Mouse (Mus musculus) G1E (cell line): ENCODE data around the gene Arnt. TPM values are rescaled to one million over a fixed set of nuclear protein-coding genes. Genes with fewer than 3 reads are reported as not detected.

Source experiments
- ATAC-seq: 2 replicates; pipeline ENCODE4 v1.8.0; 2016; ENCODE audit warnings: mild to moderate bottlenecking; ENCODE audit not compliant: insufficient number of reproducible peaks, poor library complexity, low FRiP score, severe bottlenecking; ENCODE audit errors: extremely low read depth
- DNase-seq: peaks from one replicate; pipeline ENCODE4 v3.0.0; 2012; ENCODE audit warnings: low spot score
- H3K27me3 ChIP-seq: 2 replicates; pipeline ENCODE4 v1.6.1; 2012; ENCODE audit warnings: mild to moderate bottlenecking, low read length, inconsistent platforms; ENCODE audit not compliant: insufficient read depth
- H3K36me3 ChIP-seq: replicated peaks from 2 replicates; pipeline ENCODE3; 2012; ENCODE audit warnings: mild to moderate bottlenecking, inconsistent platforms
- H3K4me1 ChIP-seq: 2 replicates; pipeline ENCODE4 v1.6.1; 2012; ENCODE audit warnings: low read depth, low read length, inconsistent platforms, mixed read lengths; ENCODE audit not compliant: insufficient read depth
- H3K4me3 ChIP-seq: 2 replicates; pipeline ENCODE4 v1.5.1; 2012; ENCODE audit warnings: low read depth, mild to moderate bottlenecking, inconsistent platforms, low read length, moderate library complexity, mixed read lengths
- H3K9me3 ChIP-seq: replicated peaks from 2 replicates; pipeline ENCODE4 v1.6.1; 2012; ENCODE audit warnings: inconsistent platforms
- CTCF ChIP-seq: IDR thresholded peaks from 2 replicates; pipeline ENCODE4 v1.5.1; 2012; ENCODE audit warnings: low read depth, low read length, inconsistent platforms, mixed read lengths
- GATA1 ChIP-seq: IDR thresholded peaks from 2 replicates; pipeline ENCODE4 v1.6.1; 2012; ENCODE audit warnings: borderline replicate concordance, low read length, inconsistent platforms, mixed read lengths
- GATA2 ChIP-seq: IDR thresholded peaks from 2 replicates; pipeline ENCODE4 v1.6.1; 2012; ENCODE audit warnings: low read depth, low read length, inconsistent platforms, borderline replicate concordance
- POLR2AphosphoS5 ChIP-seq: IDR thresholded peaks from 2 replicates; pipeline ENCODE4 v1.6.1; 2012; ENCODE audit warnings: low read depth, low read length, inconsistent platforms; ENCODE audit not compliant: insufficient replicate concordance
- TAL1 ChIP-seq: conservative IDR thresholded peaks from 2 replicates; pipeline ENCODE4 v1.6.1; 2012; ENCODE audit warnings: low read depth, low read length, inconsistent platforms, mixed read lengths
- polyA plus RNA-seq: library from polyadenylated mRNA; stranded (reverse); fragments of >175 nt; gene quantifications from 2 replicates; pipeline ENCODE4 v1.2.3, GENCODE M21; 2012
- total RNA-seq, 2 experiments: library from RNA; stranded (forward) in 1 of 2; stranded (reverse) in 1 of 2; fragments of 200-1000 nt in 1 of 2; fragments of >200 nt in 1 of 2; fragmentation: Nextera tagmentation in 1 of 2; gene quantifications; 2 replicates each; pipeline ENCODE4 v1.2.3; 2014 to 2017

The Arnt gene
- total and polyA plus RNA-seq, 3 experiments: 41.6 to 164 (median 53.5) TPM

- Histone ChIP-seq H3K27me3 (0 out of 2 replicates have a peak, but pooled peaks cover 4% of the 10 kb centered on the region), H3K36me3 (peaks cover 4% of the 10 kb centered on the region), H3K9me3 (no peaks in the 10 kb centered on the region), H3K4me3 (no peak overlapping the region), H3K4me1 (0 out of 2 replicates have a peak, but pooled peaks cover 2% of the 10 kb centered on the region)
- no peak for DNase-seq
- no peak for TF ChIP-seq GATA2
- no peak for TF ChIP-seq TAL1
- TF ChIP-seq GATA1: no peak
- no peak for TF ChIP-seq CTCF
- TF ChIP-seq POLR2AphosphoS5: no peak
- no peak for ATAC-seq
These were observed 68.1 kb downstream of the Arnt start for GRCm38 (mm10) chr3:95502312-95502711.

- no peak for DNase-seq
- Histone ChIP-seq H3K4me3 (no peak overlapping the region), H3K27me3 (peaks cover 5% of the 10 kb centered on the region; the same call in 1 of the 2 replicates), H3K9me3 (no peaks in the 10 kb centered on the region), H3K36me3 (no peaks in the 10 kb centered on the region), H3K4me1 (peaks cover 22% of the 10 kb centered on the region)
- no peak for ATAC-seq
- no peak for TF ChIP-seq TAL1
- no peak for TF ChIP-seq GATA1
- no peak for TF ChIP-seq GATA2
- TF ChIP-seq CTCF: no peak
These were observed 75.2 kb downstream of the Arnt start for GRCm38 (mm10) chr3:95509348-95509747.

DNA sequence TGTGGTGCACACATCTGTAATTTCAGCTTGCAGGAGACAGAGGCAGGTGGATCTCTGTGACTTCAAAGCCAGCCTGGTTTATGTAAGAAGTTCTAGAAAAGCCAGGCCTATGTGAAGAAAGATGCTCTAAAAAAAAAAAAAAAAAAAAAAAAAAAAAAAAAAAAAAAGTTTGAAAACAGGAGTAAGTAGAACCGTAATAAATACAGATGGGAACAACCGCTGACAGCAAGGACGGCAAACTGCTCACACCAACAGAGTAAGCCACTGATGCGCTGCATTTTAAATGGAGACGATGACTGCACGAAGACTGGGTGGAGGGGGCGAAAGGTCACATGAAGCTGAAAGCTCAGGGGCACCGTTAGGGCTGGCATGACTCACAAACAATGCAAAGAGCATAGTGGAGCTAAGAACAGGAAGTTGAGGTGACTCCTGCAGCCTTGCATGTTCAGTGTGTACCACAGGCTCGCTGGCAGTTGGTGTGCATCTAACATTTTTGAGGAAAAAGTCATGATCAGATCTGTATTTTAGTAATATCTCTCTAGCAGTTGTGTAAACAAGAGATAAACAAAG lies 77.5 kb downstream of the Arnt start:
- TF ChIP-seq CTCF (no peak), GATA2 (no peak), POLR2AphosphoS5 (no peak)
- peak overlapping the region; percentile 13; the same call in 1 of the 2 replicates for H3K4me3 ChIP-seq
- ATAC-seq (peak; percentile 68), DNase-seq (peak; percentile 78)
- H3K27me3 ChIP-seq: peaks cover 5% of the 10 kb centered on the region; the same call in 1 of the 2 replicates
- H3K4me1 ChIP-seq: peaks cover 32% of the 10 kb centered on the region
- no peaks in the 10 kb centered on the region for H3K9me3 ChIP-seq
- H3K36me3 ChIP-seq: no peaks in the 10 kb centered on the region

- ATAC-seq: no peak
- Histone ChIP-seq H3K27me3 (no peaks in the 10 kb centered on the region), H3K36me3 (no peaks in the 10 kb centered on the region), H3K9me3 (no peaks in the 10 kb centered on the region), H3K4me3 (no peak overlapping the region; the same call in 1 of the 2 replicates), H3K4me1 (peaks cover 69% of the 10 kb centered on the region)
- TF ChIP-seq POLR2AphosphoS5: no peak
- TF ChIP-seq TAL1: peak; percentile 74
- no peak for TF ChIP-seq GATA1
- DNase-seq: peak; percentile 33
These were observed 82.4 kb downstream of the Arnt start for GRCm38 (mm10) chr3:95516614-95517041.

DNA sequence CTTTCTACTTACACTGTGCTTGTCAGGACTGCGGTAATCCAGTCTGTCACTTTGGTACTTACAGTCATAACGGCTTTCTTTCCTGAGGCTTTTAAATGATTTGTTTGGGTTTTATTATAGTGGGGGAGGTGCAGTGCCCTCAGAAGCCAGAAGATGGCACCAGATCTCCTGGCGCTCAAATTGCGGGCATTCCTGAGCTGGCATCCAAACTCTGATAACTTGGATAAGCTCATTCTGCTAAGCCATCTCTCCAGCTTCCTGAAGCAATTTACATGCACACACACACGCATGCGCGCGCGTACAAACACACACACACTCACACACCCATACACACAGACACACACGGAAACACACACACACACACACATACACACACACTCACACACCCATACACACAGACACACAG lies 83.3 kb downstream of the Arnt start:
- ATAC-seq (no peak), DNase-seq (peak; percentile 28)
- Histone ChIP-seq H3K27me3 (no peaks in the 10 kb centered on the region), H3K36me3 (no peaks in the 10 kb centered on the region), H3K4me1 (peaks cover 68% of the 10 kb centered on the region), H3K4me3 (peak overlapping the region; percentile 46), H3K9me3 (no peaks in the 10 kb centered on the region)
- TF ChIP-seq CTCF: peak; percentile 99
- TF ChIP-seq GATA1: no peak

- Histone ChIP-seq H3K9me3 (no peaks in the 10 kb centered on the region), H3K4me1 (peaks cover 78% of the 10 kb centered on the region), H3K27me3 (0 out of 2 replicates have a peak, but pooled peaks cover under 1% of the 10 kb centered on the region), H3K36me3 (no peaks in the 10 kb centered on the region), H3K4me3 (peak overlapping the region; percentile 46; the same call in 1 of the 2 replicates)
- DNase-seq (peak; percentile 45), ATAC-seq (peak; percentile 23; the same call in 1 of the 2 replicates)
- TF ChIP-seq GATA1: no peak
- TF ChIP-seq POLR2AphosphoS5: no peak
- TF ChIP-seq TAL1: no peak
- TF ChIP-seq GATA2: no peak
- TF ChIP-seq CTCF: no peak
These were observed 84.7 kb downstream of the Arnt start for GRCm38 (mm10) chr3:95518891-95519290.

DNA sequence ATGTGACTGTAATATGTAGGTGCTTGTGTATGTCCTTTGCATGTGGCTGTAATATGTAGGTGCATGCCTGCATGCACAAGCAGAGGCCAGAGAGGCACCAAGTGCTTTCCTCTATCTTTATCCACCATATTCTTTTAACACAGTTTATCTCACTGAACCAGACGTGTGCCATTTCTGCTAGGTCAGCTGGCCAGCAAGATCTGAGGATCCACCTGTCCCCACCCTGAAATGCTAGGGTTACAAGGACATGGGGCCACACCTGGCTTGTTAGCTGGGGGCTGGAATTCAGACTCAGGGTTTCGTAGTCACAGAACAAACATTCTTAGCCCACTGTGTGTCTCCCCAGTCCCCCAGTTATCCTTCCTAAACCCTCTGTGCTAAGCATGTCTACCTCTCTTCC lies 85.1 kb downstream of the Arnt start:
- ATAC-seq (peak; percentile 86), DNase-seq (peak; percentile 24)
- Histone ChIP-seq H3K27me3 (peaks cover 4% of the 10 kb centered on the region; the same call in 1 of the 2 replicates), H3K4me1 (peaks cover 80% of the 10 kb centered on the region), H3K36me3 (no peaks in the 10 kb centered on the region), H3K9me3 (no peaks in the 10 kb centered on the region), H3K4me3 (peak overlapping the region; percentile 37; the same call in 1 of the 2 replicates)
- no peak for TF ChIP-seq GATA2
- peak; percentile 98 for TF ChIP-seq TAL1
